Mouse (Mus musculus): ENCODE results near the gene Pafah2.

GRCm38 (mm10) chr4:134373295-134373694 lies 22.8 kb upstream of the Pafah2 start:
- TF ChIP-seq EP300 (IDR thresholded peaks at IDR 0.05; ENCODE audit: low read depth) (no peak), CTCF (IDR thresholded peaks at IDR 0.05; ENCODE audit: low read depth) (no peak)
